Mouse (Mus musculus) megakaryocyte, embryonic 14.5 days (primary cell): ENCODE results near the gene Asxl1. TPM values are rescaled to one million over a fixed set of nuclear protein-coding genes. Genes with fewer than 3 reads are reported as not detected.

Source experiments
- H3K27me3 ChIP-seq: replicated peaks from 2 replicates; pipeline ENCODE3; 2012; ENCODE audit warnings: inconsistent platforms
- H3K36me3 ChIP-seq: replicated peaks from 2 replicates; pipeline ENCODE3; 2012; ENCODE audit warnings: low read length, inconsistent platforms, mixed read lengths
- H3K4me1 ChIP-seq: 2 replicates; pipeline ENCODE4 v1.6.1; 2012; ENCODE audit warnings: inconsistent platforms
- H3K4me3 ChIP-seq: replicated peaks from 2 replicates; pipeline ENCODE3; 2012; ENCODE audit warnings: moderate library complexity, mild to moderate bottlenecking, inconsistent platforms
- H3K9me3 ChIP-seq: 2 replicates; pipeline ENCODE4 v1.6.1; 2012; ENCODE audit warnings: inconsistent platforms
- FLI1 ChIP-seq: IDR thresholded peaks from 2 replicates; pipeline ENCODE4 v1.6.1; 2012; ENCODE audit warnings: low read length, inconsistent platforms, mixed read lengths
- GATA1 ChIP-seq: IDR thresholded peaks from 3 replicates; pipeline ENCODE4 v1.6.1; 2012; ENCODE audit warnings: mixed read lengths, low read length, inconsistent platforms, borderline replicate concordance
- polyA plus RNA-seq: library from polyadenylated mRNA; stranded (reverse); fragments of >175 nt; gene quantifications from 2 replicates; pipeline ENCODE4 v1.2.3, GENCODE M21; 2012; ENCODE audit warnings: low replicate concordance; ENCODE audit not compliant: insufficient read depth

The Asxl1 gene
- polyA plus RNA-seq, 1 experiment = 2.1 TPM

GRCm38 (mm10) chr2:153342166-153342565 lies 3.5 kb upstream of the Asxl1 start:
- Histone ChIP-seq H3K4me3 (no peak overlapping the region), H3K4me1 (peaks cover 46% of the 10 kb centered on the region), H3K9me3 (no peaks in the 10 kb centered on the region), H3K36me3 (peaks cover 4% of the 10 kb centered on the region), H3K27me3 (peaks cover 14% of the 10 kb centered on the region)
- no peak for TF ChIP-seq GATA1
- TF ChIP-seq FLI1 = no peak

- peaks cover 4% of the 10 kb centered on the region for H3K36me3 ChIP-seq
Observed at GRCm38 (mm10) chr2:153342602-153343001, 3.0 kb upstream of the Asxl1 start.

GRCm38 (mm10) chr2:153343191-153343590 lies 2.4 kb upstream of the Asxl1 start:
- peaks cover 4% of the 10 kb centered on the region for H3K36me3 ChIP-seq
- H3K27me3 ChIP-seq = peaks cover 5% of the 10 kb centered on the region
- peaks cover 40% of the 10 kb centered on the region for H3K4me1 ChIP-seq
- TF ChIP-seq GATA1 (no peak), FLI1 (no peak)
- no peak overlapping the region for H3K4me3 ChIP-seq
- no peaks in the 10 kb centered on the region for H3K9me3 ChIP-seq

More at GRCm38 (mm10) chr2:153342602-153343001, 3.0 kb upstream of the Asxl1 start:
- Histone ChIP-seq H3K4me3 (no peak overlapping the region), H3K4me1 (peaks cover 42% of the 10 kb centered on the region), H3K27me3 (peaks cover 11% of the 10 kb centered on the region), H3K9me3 (no peaks in the 10 kb centered on the region)
- TF ChIP-seq GATA1 (no peak), FLI1 (no peak)

GRCm38 (mm10) chr2:153345071-153345453 lies 567 bp upstream of the Asxl1 start:
- no peaks in the 10 kb centered on the region for H3K9me3 ChIP-seq
- H3K4me3 ChIP-seq = peak overlapping the region; percentile 96
- H3K36me3 ChIP-seq = peaks cover 6% of the 10 kb centered on the region
- no peaks in the 10 kb centered on the region for H3K27me3 ChIP-seq
- peaks cover 46% of the 10 kb centered on the region for H3K4me1 ChIP-seq
- TF ChIP-seq FLI1 (no peak), GATA1 (no peak)

- Histone ChIP-seq H3K36me3 (peaks cover 6% of the 10 kb centered on the region), H3K9me3 (no peaks in the 10 kb centered on the region), H3K4me1 (peaks cover 58% of the 10 kb centered on the region), H3K4me3 (peak overlapping the region; percentile 96), H3K27me3 (no peaks in the 10 kb centered on the region)
- TF ChIP-seq GATA1 = no peak
- no peak for TF ChIP-seq FLI1
Observed at GRCm38 (mm10) chr2:153346221-153347182, 873 bp downstream of the Asxl1 start.

DNA sequence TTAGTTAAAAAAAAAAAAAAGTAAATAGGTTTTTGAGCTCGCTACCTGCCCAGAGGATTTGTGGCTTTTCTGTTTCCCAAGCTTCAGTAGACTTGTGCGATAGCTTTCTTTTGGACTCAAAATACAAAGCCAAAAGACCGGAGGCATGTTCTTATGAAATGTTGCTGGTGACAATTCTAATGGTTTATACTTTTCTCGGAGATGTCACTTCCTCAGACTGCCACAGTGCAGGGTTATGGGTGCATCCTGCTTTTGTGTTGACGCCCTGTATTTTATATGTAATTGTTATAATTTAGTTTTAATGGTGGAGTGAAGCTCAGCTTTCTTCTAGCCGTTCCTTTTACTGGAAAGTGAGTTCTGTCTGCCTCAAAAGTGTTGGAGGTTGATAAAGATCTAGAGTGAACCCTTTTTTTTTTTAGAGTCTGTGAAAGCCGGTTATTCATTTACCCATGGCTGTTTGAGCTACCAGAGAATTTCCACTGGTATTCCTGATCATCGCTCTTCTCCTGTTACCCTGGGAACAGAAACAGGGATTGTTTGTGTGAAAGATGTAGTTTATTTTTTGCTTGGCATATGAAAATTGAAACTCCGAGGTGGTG lies 1.7 kb downstream of the Asxl1 start:
- Histone ChIP-seq H3K9me3 (no peaks in the 10 kb centered on the region), H3K4me1 (peaks cover 64% of the 10 kb centered on the region), H3K36me3 (peaks cover 6% of the 10 kb centered on the region), H3K4me3 (peak overlapping the region; percentile 96), H3K27me3 (no peaks in the 10 kb centered on the region)
- TF ChIP-seq FLI1 (no peak), GATA1 (no peak)

GRCm38 (mm10) chr2:153348100-153348831 lies 2.6 kb downstream of the Asxl1 start:
- no peaks in the 10 kb centered on the region for H3K27me3 ChIP-seq
- peaks cover 13% of the 10 kb centered on the region for H3K36me3 ChIP-seq
- peak overlapping the region; percentile 56 for H3K4me3 ChIP-seq
- peaks cover 58% of the 10 kb centered on the region for H3K4me1 ChIP-seq
- no peaks in the 10 kb centered on the region for H3K9me3 ChIP-seq
- TF ChIP-seq GATA1 (no peak), FLI1 (no peak)

GRCm38 (mm10) chr2:153350552-153351181 lies 5.0 kb downstream of the Asxl1 start:
- H3K4me1 ChIP-seq = peaks cover 42% of the 10 kb centered on the region
- TF ChIP-seq FLI1 (no peak), GATA1 (no peak)
- peaks cover 35% of the 10 kb centered on the region for H3K36me3 ChIP-seq
- H3K4me3 ChIP-seq = peak overlapping the region; percentile 81
- no peaks in the 10 kb centered on the region for H3K27me3 ChIP-seq
- H3K9me3 ChIP-seq = no peaks in the 10 kb centered on the region

GRCm38 (mm10) chr2:153354648-153355047 lies 9.0 kb downstream of the Asxl1 start:
- H3K27me3 ChIP-seq = no peaks in the 10 kb centered on the region
- H3K9me3 ChIP-seq = no peaks in the 10 kb centered on the region
- peaks cover 70% of the 10 kb centered on the region for H3K36me3 ChIP-seq
- no peak for TF ChIP-seq FLI1
- TF ChIP-seq GATA1 = no peak
- peaks cover 36% of the 10 kb centered on the region for H3K4me1 ChIP-seq
- no peak overlapping the region for H3K4me3 ChIP-seq
